Mouse (Mus musculus) spleen, postnatal 36 days (tissue): ENCODE data around the gene Trim71.

Experiments used
- DNase-seq, 2 experiments: peaks; one replicate each; pipeline ENCODE4 v3.0.0; 2022; ENCODE audit warnings: low spot score in 2 of 2, mixed read lengths in 1 of 2

Gene Trim71

DNA sequence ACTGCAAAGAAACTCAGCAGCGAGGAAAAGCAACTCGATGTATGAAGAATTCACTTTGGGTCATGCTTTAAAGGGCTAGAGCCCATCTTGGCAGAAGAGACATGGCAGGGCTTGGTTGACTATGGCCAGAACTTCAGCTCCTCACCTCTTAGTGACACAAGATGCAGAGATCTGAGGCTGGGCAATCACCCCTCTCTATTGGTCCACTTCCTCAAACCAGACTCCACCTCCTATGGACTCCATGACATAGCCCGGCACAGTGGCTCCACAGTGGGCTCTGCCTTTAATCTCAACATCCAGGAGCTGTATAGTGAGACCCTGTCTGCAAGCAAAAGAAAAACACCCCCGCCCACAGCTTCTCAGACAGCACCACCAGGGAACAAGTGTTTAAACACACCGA, 79.4 kb downstream of the Trim71 start:
- DNase-seq, result no peak

DNA sequence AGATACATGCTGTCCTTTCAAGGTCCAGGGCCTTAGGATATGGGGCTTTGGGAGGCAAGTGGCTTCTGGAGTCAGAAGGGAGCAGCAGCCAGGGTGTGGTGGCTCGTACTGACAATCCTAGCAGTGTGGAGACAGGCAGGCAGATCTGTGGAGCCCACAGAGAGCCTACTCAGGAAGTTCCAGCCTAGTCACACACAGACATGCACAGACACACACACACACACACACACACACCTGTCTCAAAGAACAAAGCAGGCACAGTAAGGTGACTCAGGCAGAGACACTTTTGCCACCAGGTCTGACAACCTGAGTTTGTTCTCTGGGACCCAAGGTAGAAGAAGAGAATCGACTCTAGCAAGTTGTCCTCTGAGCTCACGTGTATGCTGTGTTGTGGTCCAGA, 83.2 kb downstream of the Trim71 start:
- no peak for DNase-seq

DNA sequence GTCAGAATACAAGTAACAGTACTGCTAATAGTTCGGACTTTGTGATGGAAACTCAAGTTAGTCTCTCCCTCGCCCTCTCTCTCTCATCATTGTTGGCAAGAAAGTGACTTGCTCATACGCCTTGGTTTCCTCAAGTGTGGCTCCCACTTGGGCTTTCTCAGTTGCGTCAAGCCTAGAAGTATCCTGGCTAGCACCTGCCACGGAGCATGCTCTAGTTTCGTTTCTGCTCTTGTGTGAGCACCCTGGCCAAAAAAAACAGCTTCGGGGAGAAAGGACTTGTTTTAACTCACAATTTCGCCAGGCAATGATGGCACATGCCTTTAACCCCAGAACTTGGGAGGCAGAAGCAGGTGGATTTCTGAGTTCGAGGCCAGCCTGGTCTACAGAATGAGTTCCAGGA, 87.2 kb downstream of the Trim71 start:
- DNase-seq, result no peak

DNA sequence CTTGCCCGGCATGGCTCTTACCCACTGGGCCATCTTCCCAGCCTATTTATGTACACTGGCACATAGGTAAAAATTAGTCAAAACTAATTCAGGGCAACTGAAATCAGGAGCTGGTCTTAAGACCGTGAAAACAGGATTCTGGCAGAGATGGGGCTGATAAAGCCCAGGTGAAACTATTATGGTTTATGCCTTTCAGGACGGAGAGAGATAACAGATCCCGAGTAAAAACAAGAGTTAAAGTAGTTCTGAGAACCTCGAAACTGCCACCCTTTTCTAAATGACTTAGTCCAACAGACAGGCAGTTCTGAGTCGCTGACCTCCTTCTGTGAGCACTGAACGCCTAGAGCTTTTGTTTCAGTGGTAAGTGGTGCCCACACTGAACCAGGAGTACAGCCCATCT, 92.3 kb downstream of the Trim71 start:
- DNase-seq, result no peak

DNA sequence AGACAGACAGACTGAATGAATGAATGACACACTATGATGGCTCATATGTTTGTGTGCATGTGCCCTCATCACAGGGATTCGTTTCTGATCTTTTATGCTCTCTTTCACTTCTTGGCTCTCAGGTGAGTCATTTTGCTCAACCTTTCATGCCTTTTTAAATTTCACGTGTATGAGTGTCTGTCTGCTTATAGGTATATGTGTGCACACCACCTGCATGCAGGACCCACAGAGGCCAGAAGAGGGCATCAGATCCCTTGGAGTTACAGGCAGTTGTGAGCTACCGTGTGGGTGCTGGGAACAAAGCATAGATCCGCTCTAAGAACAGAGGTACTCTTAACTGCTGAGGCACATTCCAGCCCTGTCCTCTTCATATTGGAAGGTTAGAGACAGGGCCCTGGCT, 95.5 kb downstream of the Trim71 start:
- DNase-seq, result no peak

- DNase-seq, result no peak
These were observed 96.0 kb downstream of the Trim71 start for GRCm38 (mm10) chr9:114468217-114468616.

- DNase-seq, result no peak
These were observed 97.3 kb downstream of the Trim71 start for GRCm38 (mm10) chr9:114466871-114467270.

DNA sequence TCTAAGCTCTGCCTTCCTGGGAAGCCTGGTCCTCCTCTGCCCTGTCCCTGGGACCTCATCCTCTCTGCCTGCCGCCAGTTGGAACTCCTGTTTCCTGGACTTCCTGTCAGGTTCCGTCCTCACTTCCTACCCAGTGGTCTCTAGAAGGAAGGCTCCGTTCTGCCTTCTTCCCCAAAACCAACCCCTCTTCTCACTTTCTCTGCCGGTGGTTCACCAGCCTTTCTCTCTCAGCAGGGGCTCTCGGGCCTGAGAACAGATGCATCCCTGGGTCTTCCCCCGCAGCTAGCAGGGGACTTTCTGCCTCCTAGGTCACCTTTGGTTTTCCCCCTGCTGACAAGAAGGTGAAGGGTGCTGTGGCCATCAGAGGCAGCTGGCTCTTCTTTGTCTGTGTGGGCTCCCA, 98.7 kb downstream of the Trim71 start:
- no peak for DNase-seq

GRCm38 (mm10) chr9:114462569-114462968, 101.6 kb downstream of the Trim71 start:
- DNase-seq, result no peak

- DNase-seq, result no peak
These were observed 105.7 kb downstream of the Trim71 start for GRCm38 (mm10) chr9:114458436-114458835.
